Mouse (Mus musculus) MEL (cell line): ENCODE measurements around the gene Hcfc1. TPM values are rescaled to one million over a fixed set of nuclear protein-coding genes. Genes with fewer than 3 reads are reported as not detected.

Experiments used
- DNase-seq: peaks from one replicate; pipeline ENCODE4 v3.0.0; 2011; ENCODE audit warnings: low read depth, low spot score
- H3K27ac ChIP-seq: 2 replicates; pipeline ENCODE4 v1.5.1; 2012; ENCODE audit warnings: low read depth, mild to moderate bottlenecking, control low read depth, low read length, moderate library complexity; ENCODE audit not compliant: control insufficient read depth
- H3K27me3 ChIP-seq, 2 experiments: fragments of 150-350 bp in 1 of 2; sonication (generic) in 1 of 2; 2 replicates each; pipeline ENCODE4 v1.6.1; 2012; ENCODE audit warnings: low read length in 2 of 2, mild to moderate bottlenecking in 2 of 2, improper control_type of control experiment in 1 of 2, moderate library complexity in 1 of 2; ENCODE audit not compliant: insufficient read depth in 2 of 2, control insufficient read depth in 1 of 2
- H3K36me3 ChIP-seq, 2 experiments: 2 replicates each; pipeline ENCODE4 v1.6.1; 2012 to 2014; ENCODE audit warnings: low read length in 2 of 2, improper control_type of control experiment in 1 of 2, inconsistent platforms in 1 of 2, mild to moderate bottlenecking in 1 of 2; ENCODE audit not compliant: insufficient read depth in 2 of 2, control insufficient read depth in 1 of 2
- H3K4me1 ChIP-seq, 2 experiments: fragments of 150-350 bp in 1 of 2; sonication (generic) in 1 of 2; 2 replicates each; pipeline ENCODE4 v1.6.1; 2012; ENCODE audit warnings: low read length in 2 of 2, improper control_type of control experiment in 1 of 2, mild to moderate bottlenecking in 1 of 2; ENCODE audit not compliant: insufficient read depth in 2 of 2, control insufficient read depth in 1 of 2
- H3K4me3 ChIP-seq, 2 experiments: fragments of 150-350 bp in 1 of 2; sonication (generic) in 1 of 2; 2 replicates each; pipeline ENCODE4 v1.5.1; 2012; ENCODE audit warnings: low read depth in 2 of 2, low read length in 2 of 2, mild to moderate bottlenecking in 2 of 2, moderate library complexity in 2 of 2, control low read depth in 1 of 2, improper control_type of control experiment in 1 of 2; ENCODE audit not compliant: control insufficient read depth in 1 of 2, insufficient read depth in 1 of 2
- H3K79me2 ChIP-seq: 2 replicates; pipeline ENCODE4 v1.6.1; 2012; ENCODE audit warnings: mild to moderate bottlenecking, low read length, moderate library complexity; ENCODE audit not compliant: control insufficient read depth, poor library complexity, insufficient read depth
- H3K9ac ChIP-seq: 2 replicates; pipeline ENCODE4 v1.6.1; 2012; ENCODE audit warnings: low read depth, mild to moderate bottlenecking, control low read depth, low read length, moderate library complexity; ENCODE audit not compliant: control insufficient read depth, poor library complexity, severe bottlenecking
- H3K9me3 ChIP-seq: fragments of 150-350 bp; sonication (generic); replicated peaks from 2 replicates; pipeline ENCODE4 v1.6.1; 2012; ENCODE audit warnings: mild to moderate bottlenecking, low read length, improper control_type of control experiment, moderate library complexity; ENCODE audit not compliant: insufficient read depth
- E2F4 ChIP-seq: IDR thresholded peaks from 2 replicates; pipeline ENCODE4 v1.6.1; 2011; ENCODE audit warnings: low read depth, low read length, improper control_type of control experiment, borderline replicate concordance
- ELF1 ChIP-seq: IDR thresholded peaks from 2 replicates; pipeline ENCODE4 v1.6.1; 2014; ENCODE audit warnings: low read depth, mild to moderate bottlenecking, inconsistent platforms, low read length, improper control_type of control experiment, moderate library complexity
- GABPA ChIP-seq: IDR thresholded peaks from 2 replicates; pipeline ENCODE4 v1.6.1; 2012; ENCODE audit warnings: low read depth, mild to moderate bottlenecking, inconsistent platforms, low read length, improper control_type of control experiment, moderate library complexity
- HCFC1 ChIP-seq: IDR thresholded peaks from 2 replicates; pipeline ENCODE4 v1.6.1; 2012; ENCODE audit warnings: low read depth, mild to moderate bottlenecking, inconsistent platforms, low read length, improper control_type of control experiment, moderate library complexity
- JUND ChIP-seq: IDR thresholded peaks from 2 replicates; pipeline ENCODE4 v1.6.1; 2011; ENCODE audit warnings: low read depth, mild to moderate bottlenecking, improper control_type of control experiment, low read length
- MEF2A ChIP-seq: IDR thresholded peaks from 2 replicates; pipeline ENCODE4 v1.6.1; 2014; ENCODE audit warnings: low read depth, mild to moderate bottlenecking, inconsistent platforms, low read length, improper control_type of control experiment; ENCODE audit not compliant: poor library complexity, insufficient replicate concordance, severe bottlenecking; ENCODE audit errors: extremely low read depth
- SIN3A ChIP-seq: IDR thresholded peaks from 2 replicates; pipeline ENCODE4 v1.6.1; 2012; ENCODE audit warnings: low read length, improper control_type of control experiment, inconsistent platforms
- TAL1 ChIP-seq: IDR thresholded peaks from 2 replicates; pipeline ENCODE4 v1.6.1; 2012; ENCODE audit warnings: mild to moderate bottlenecking, inconsistent platforms, low read length, moderate library complexity, mixed read lengths
- TBP ChIP-seq: IDR thresholded peaks from 2 replicates; pipeline ENCODE4 v1.8.0; 2011; ENCODE audit warnings: low read depth, low read length, improper control_type of control experiment
- ZC3H11A ChIP-seq: IDR thresholded peaks from 2 replicates; pipeline ENCODE4 v1.6.1; 2012; ENCODE audit warnings: low read depth, mild to moderate bottlenecking, inconsistent platforms, low read length, improper control_type of control experiment
- ZKSCAN1 ChIP-seq: IDR thresholded peaks from 2 replicates; pipeline ENCODE4 v1.6.1; 2012; ENCODE audit warnings: low read depth, mild to moderate bottlenecking, inconsistent platforms, low read length, improper control_type of control experiment, moderate library complexity
- ZNF384 ChIP-seq: IDR thresholded peaks from 2 replicates; pipeline ENCODE4 v1.6.1; 2012; ENCODE audit warnings: low read depth, mild to moderate bottlenecking, inconsistent platforms, low read length, improper control_type of control experiment
- polyA plus RNA-seq, 2 experiments: library from polyadenylated mRNA; stranded (reverse) in 1 of 2; unstranded in 1 of 2; fragments of >175 nt in 1 of 2; fragments of >200 nt in 1 of 2; gene quantifications; 2 replicates each; pipeline versions ENCODE4 v1.2.1 to v1.2.4; 2012; ENCODE audit warnings: low replicate concordance in 2 of 2, low read depth in 1 of 2; ENCODE audit not compliant: insufficient read length in 2 of 2, insufficient read depth in 1 of 2, missing spikeins in 1 of 2
- total RNA-seq: library from RNA; depleted of rRNA; stranded (reverse); fragments of 300-350 nt; gene quantifications from 2 replicates; pipeline ENCODE4 v1.2.3, GENCODE M21; 2012; rRNA removed

The Hcfc1 gene
- total and polyA plus RNA-seq, 3 experiments = 40.8 to 146 (median 53.6) TPM

- TF ChIP-seq ZC3H11A (no peak), GABPA (no peak), ELF1 (no peak), E2F4 (no peak), SIN3A (no peak), HCFC1 (no peak), ZNF384 (no peak), JUND (no peak), ZKSCAN1 (no peak), TAL1 (no peak), TBP (no peak), MEF2A (no peak)
- Histone ChIP-seq H3K4me1 (no peaks in the 10 kb centered on the region), H3K27ac (no peak overlapping the region), H3K27me3 (no peaks in the 10 kb centered on the region), H3K9ac (no peak overlapping the region), H3K4me3 (no peak overlapping the region), H3K36me3 (no peaks in the 10 kb centered on the region), H3K79me2 (no peaks in the 10 kb centered on the region), H3K9me3 (no peaks in the 10 kb centered on the region)
- DNase-seq = no peak
Observed at GRCm38 (mm10) chrX:73892833-73893232, 73.3 kb downstream of the Hcfc1 start.

Other genes starting within 250 kb of the Hcfc1 start
- gene Abcd1, start 249.8 kb downstream of the Hcfc1 start, total RNA-seq = 4.8 and 5.4 TPM in 2 replicates
- gene Abcd1, start 249.8 kb downstream of the Hcfc1 start, polyA plus RNA-seq = 10 to 100 TPM in 1 of 2 experiments, not detected in 1; 17.3 TPM
- not detected in 2 replicates for gene Plxnb3, start 209.3 kb downstream of the Hcfc1 start, total RNA-seq
- gene Plxnb3, start 209.3 kb downstream of the Hcfc1 start, polyA plus RNA-seq = under 1 TPM in 1 of 2 experiments, not detected in 1; 0.10 TPM
- 0.20 and 0.31 TPM in 2 replicates for gene Srpk3, start 192.0 kb downstream of the Hcfc1 start, total RNA-seq
- under 1 TPM in 1 of 2 experiments, not detected in 1; 0.17 TPM for gene Srpk3, start 192.0 kb downstream of the Hcfc1 start, polyA plus RNA-seq
- 232 and 248 TPM in 2 replicates for gene Idh3g, start 179.5 kb downstream of the Hcfc1 start, total RNA-seq
- 100 to 1,000 TPM in 1 of 2 experiments, not detected in 1; 296 TPM for gene Idh3g, start 179.5 kb downstream of the Hcfc1 start, polyA plus RNA-seq
- 256 and 283 TPM in 2 replicates for gene Ssr4, start 179.3 kb downstream of the Hcfc1 start, total RNA-seq
- gene Ssr4, start 179.3 kb downstream of the Hcfc1 start, polyA plus RNA-seq = 100 to 1,000 TPM in 1 of 2 experiments, not detected in 1; 343 TPM
- 0.46 and 0.49 TPM in 2 replicates for gene Pdzd4, start 141.4 kb downstream of the Hcfc1 start, total RNA-seq
- 1 to 10 TPM in 1 of 2 experiments, not detected in 1; 2.7 TPM for gene Pdzd4, start 141.4 kb downstream of the Hcfc1 start, polyA plus RNA-seq
- gene Avpr2, start 74.3 kb downstream of the Hcfc1 start, total RNA-seq = 0.10 and 0.35 TPM in 2 replicates
- under 1 TPM in 1 of 2 experiments, not detected in 1; 0.49 TPM for gene Avpr2, start 74.3 kb downstream of the Hcfc1 start, polyA plus RNA-seq
- 0.52 and 0.73 TPM in 2 replicates for gene L1cam, start 70.3 kb downstream of the Hcfc1 start, total RNA-seq
- gene L1cam, start 70.3 kb downstream of the Hcfc1 start, polyA plus RNA-seq = under 1 TPM in 1 of 2 experiments, not detected in 1; 0.96 TPM
- gene Arhgap4, start 44.5 kb downstream of the Hcfc1 start, total RNA-seq = 9.6 and 10.3 TPM in 2 replicates
- gene Arhgap4, start 44.5 kb downstream of the Hcfc1 start, polyA plus RNA-seq = 10 to 100 TPM in 1 of 2 experiments, not detected in 1; 24.5 TPM
- 155 and 174 TPM in 2 replicates for gene Naa10, start 44.4 kb downstream of the Hcfc1 start, total RNA-seq
- gene Naa10, start 44.4 kb downstream of the Hcfc1 start, polyA plus RNA-seq = 100 to 1,000 TPM; 253 to 417 TPM
- gene Renbp, start 35.5 kb downstream of the Hcfc1 start, total RNA-seq = 18.8 and 22.7 TPM in 2 replicates
- 10 to 100 TPM in 1 of 2 experiments, not detected in 1; 38.0 TPM for gene Renbp, start 35.5 kb downstream of the Hcfc1 start, polyA plus RNA-seq
- 30.1 and 33.7 TPM in 2 replicates for gene Irak1, start 57.6 kb upstream of the Hcfc1 start, total RNA-seq
- gene Irak1, start 57.6 kb upstream of the Hcfc1 start, polyA plus RNA-seq = 100 to 1,000 TPM in 1 of 2 experiments, not detected in 1; 106 TPM
- gene Opn1mw, start 161.1 kb upstream of the Hcfc1 start, total RNA-seq = not detected in 2 replicates
- not detected for gene Opn1mw, start 161.1 kb upstream of the Hcfc1 start, polyA plus RNA-seq
- gene Mecp2, start 169.0 kb upstream of the Hcfc1 start, total RNA-seq = 12.5 and 16.2 TPM in 2 replicates
- 10 to 100 TPM in 1 of 2 experiments, not detected in 1; 20.7 TPM for gene Mecp2, start 169.0 kb upstream of the Hcfc1 start, polyA plus RNA-seq
- gene Tex28, start 201.5 kb upstream of the Hcfc1 start, total RNA-seq = not detected in 2 replicates
- not detected for gene Tex28, start 201.5 kb upstream of the Hcfc1 start, polyA plus RNA-seq
- gene Tktl1, start 210.9 kb upstream of the Hcfc1 start, total RNA-seq = not detected in 2 replicates
- gene Tktl1, start 210.9 kb upstream of the Hcfc1 start, polyA plus RNA-seq = under 1 TPM in 1 of 2 experiments, not detected in 1; 0.04 TPM